Mouse (Mus musculus) neural tube, embryonic 11.5 days (tissue): ENCODE data around the gene Tgm2. TPM values are rescaled to one million over a fixed set of nuclear protein-coding genes. Genes with fewer than 3 reads are reported as not detected.
A peak's percentile ranks its signal among the peaks of the same experiment; 100 is the strongest.

Experiments used
- ATAC-seq: fragments of 200-750 bp; cut with Nextera tagmentation; 2 replicates; pipeline ENCODE4 v1.8.0; 2017; ENCODE audit warnings: moderate number of reproducible peaks, mild to moderate bottlenecking, moderate TSS enrichment, moderate library complexity; ENCODE audit not compliant: insufficient read depth, low FRiP score, low TSS enrichment
- DNase-seq: peaks from one replicate; pipeline ENCODE4 v3.0.0-alpha.2; 2015; ENCODE audit warnings: low spot score
- H3K27ac ChIP-seq: fragments of 300-500 bp; sonication (generic); 2 replicates; pipeline ENCODE4 v1.5.1; 2014; ENCODE audit warnings: low read depth, mild to moderate bottlenecking, low read length
- H3K27me3 ChIP-seq: fragments of 300-500 bp; sonication (generic); 2 replicates; pipeline ENCODE4 v1.6.1; 2014; ENCODE audit warnings: mild to moderate bottlenecking, low read length, mixed read lengths; ENCODE audit not compliant: control insufficient read depth, insufficient read depth
- H3K36me3 ChIP-seq: fragments of 300-500 bp; sonication (generic); 2 replicates; pipeline ENCODE4 v1.6.1; 2014; ENCODE audit warnings: mild to moderate bottlenecking, low read length, moderate library complexity, mixed read lengths; ENCODE audit not compliant: control insufficient read depth, insufficient read depth
- H3K4me1 ChIP-seq: fragments of 300-500 bp; sonication (generic); 2 replicates; pipeline ENCODE4 v1.6.1; 2014; ENCODE audit warnings: low read length, mixed read lengths; ENCODE audit not compliant: control insufficient read depth, insufficient read depth
- H3K4me2 ChIP-seq: fragments of 300-500 bp; sonication (generic); 2 replicates; pipeline ENCODE4 v1.6.1; 2014; ENCODE audit warnings: low read depth, mild to moderate bottlenecking, moderate library complexity
- H3K4me3 ChIP-seq: fragments of 300-500 bp; sonication (generic); 2 replicates; pipeline ENCODE4 v1.5.1; 2014; ENCODE audit warnings: low read depth, low read length
- H3K9ac ChIP-seq: fragments of 300-500 bp; sonication (generic); 2 replicates; pipeline ENCODE4 v1.6.1; 2014; ENCODE audit warnings: mild to moderate bottlenecking, low read length
- H3K9me3 ChIP-seq: fragments of 300-500 bp; sonication (generic); 2 replicates; pipeline ENCODE4 v1.6.1; 2016; ENCODE audit warnings: low read length; ENCODE audit not compliant: control insufficient read depth
- WGBS: fragments of 180-500 bp; shearing (Covaris S2); extraction: QIAGEN DNeasy Blood & Tissue Kit; methylation state at CpG from one replicate; pipeline ENCODE4 v1.1.7; 2014; 5-methylcytosine and 5-hydroxymethylcytosine counted together
- polyA plus RNA-seq: library from polyadenylated mRNA; unstranded; fragments of >200 nt; fragmentation: Nextera tagmentation; extraction: Ambion mirVana; gene quantifications from 2 replicates; pipeline ENCODE4 v1.2.1, GENCODE M21; 2014

The Tgm2 gene
- polyA plus RNA-seq = 4.5 and 5.3 TPM in 2 replicates

DNA sequence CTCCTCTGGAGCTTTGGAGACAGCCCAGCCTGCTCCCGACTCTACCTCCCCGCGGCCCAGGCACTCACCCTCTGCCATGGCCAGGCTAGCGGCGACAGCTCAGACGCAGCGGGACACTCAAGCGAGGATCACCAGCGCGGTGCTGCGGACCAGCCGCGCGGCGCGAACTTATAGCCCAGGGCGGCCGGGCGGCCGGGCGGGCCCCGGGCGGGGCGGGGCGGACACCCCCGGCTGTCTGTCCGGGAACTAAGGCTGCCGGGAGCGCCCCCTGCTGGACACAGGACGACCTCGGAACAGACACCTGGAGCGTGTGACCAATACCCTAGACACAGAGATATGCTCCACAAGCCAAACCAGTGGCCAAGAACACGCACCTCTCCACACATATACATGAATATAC is at the start of gene Tgm2:
TSS of gene Tgm2 (minus strand) at position 214 of the 400 bp plus-strand sequence.
- peak; percentile 48; the same call in 1 of the 2 replicates for ATAC-seq
- H3K4me1 ChIP-seq = peaks cover 8% of the 10 kb centered on the region; the same call in 1 of the 2 replicates
- WGBS = under 1% methylated on average over 31 of the region's 33 CpGs

DNA sequence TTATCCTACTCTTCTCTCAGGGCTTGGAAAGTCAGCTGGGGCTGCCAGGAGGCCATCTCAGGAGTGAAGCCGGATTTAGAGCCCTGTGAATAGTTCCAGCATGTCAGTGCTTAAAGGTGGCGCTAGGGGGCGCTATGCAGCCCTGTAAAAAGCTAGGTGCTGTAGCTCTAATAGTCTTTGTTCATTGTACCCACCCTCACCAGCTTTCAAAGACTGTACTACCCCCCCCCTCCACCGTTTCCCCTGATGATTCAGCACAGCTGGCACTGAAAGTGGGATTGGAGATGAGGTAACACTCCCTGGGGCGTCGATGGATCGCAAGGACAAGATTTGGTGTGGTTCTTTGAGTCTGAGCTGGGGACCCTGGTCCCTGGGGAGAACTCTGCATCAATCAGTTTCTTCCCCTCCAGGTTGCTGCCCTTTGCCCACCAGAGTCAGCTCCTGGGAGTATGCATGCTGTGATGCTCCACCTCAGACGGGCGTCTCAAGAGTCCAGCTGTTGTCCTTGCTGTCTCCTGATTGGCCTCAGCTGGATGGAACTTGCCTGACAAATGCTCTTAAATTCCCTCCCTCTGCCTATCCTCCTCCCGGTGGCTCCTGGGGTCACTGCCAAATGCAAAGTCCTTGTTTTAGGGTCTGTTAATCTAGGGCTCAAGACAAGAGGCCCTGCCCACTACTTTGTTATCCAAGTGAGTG is 48.9 kb upstream of the Tgm2 start:
- H3K36me3 ChIP-seq = no peaks in the 10 kb centered on the region
- DNase-seq = peak; percentile 77
- H3K4me1 ChIP-seq = peaks cover 12% of the 10 kb centered on the region
- 13% methylated on average over 10 of the region's 10 CpGs for WGBS
- H3K27me3 ChIP-seq = no peaks in the 10 kb centered on the region
- H3K9ac ChIP-seq = peak overlapping the region; percentile 6
- H3K4me3 ChIP-seq = no peak overlapping the region
- H3K27ac ChIP-seq = 0 out of 2 replicates have a peak overlapping the region, but pooled peaks have one; percentile 34
- no peak for ATAC-seq
- no peak overlapping the region for H3K4me2 ChIP-seq
- H3K9me3 ChIP-seq = no peaks in the 10 kb centered on the region

More for the DNA sequence above, at the start of gene Tgm2:
- peak within 1 kb of the TSS; percentile 27; the same call in 1 of the 2 replicates for H3K4me3 ChIP-seq
- H3K9me3 ChIP-seq = no peaks in the 10 kb centered on the region
- peak within 1 kb of the TSS; percentile 47 for H3K4me2 ChIP-seq
- H3K27me3 ChIP-seq = peaks cover 6% of the 10 kb centered on the region; the same call in 1 of the 2 replicates
- no peak within 1 kb of the TSS for H3K27ac ChIP-seq
- DNase-seq = peak; percentile 80
- no peaks in the 10 kb centered on the region for H3K36me3 ChIP-seq
- H3K9ac ChIP-seq = peak within 1 kb of the TSS; percentile 45

DNA sequence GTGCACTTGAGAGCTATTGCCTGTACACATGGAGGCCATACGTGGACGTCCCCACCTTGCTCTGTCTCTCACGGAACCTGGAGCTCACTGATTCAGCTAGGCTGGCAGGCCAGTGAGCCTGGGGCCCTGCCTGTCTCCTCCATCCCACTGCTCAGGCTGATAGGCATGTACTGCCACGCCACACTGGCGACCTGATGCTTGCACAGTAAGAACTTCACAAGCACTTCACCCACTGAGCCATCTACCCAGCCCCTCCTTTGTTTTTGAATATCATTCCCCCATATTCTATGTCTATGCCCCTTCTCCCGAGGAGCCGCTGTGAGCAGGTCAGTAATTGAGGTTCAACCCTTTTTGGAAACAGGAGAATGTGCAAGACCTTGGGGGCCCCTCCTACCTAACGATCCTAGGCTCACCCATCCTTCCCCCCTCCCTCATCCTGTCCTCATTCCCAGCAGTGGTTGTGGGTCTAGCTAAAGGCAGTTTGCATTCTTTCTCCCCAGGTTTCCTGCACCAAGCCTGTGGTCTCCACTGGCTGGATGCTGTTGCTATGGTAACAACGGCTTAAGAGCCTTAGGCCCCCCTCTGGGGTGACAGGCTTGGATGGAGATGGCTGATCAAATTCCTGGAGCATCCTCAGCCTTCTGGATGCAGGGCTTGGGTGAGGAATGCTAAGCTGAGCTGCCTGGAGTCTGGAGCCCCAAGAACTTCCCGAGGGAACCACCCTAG is 47.5 kb upstream of the Tgm2 start:
- no peaks in the 10 kb centered on the region for H3K9me3 ChIP-seq
- no peak overlapping the region for H3K27ac ChIP-seq
- peaks cover 12% of the 10 kb centered on the region for H3K4me1 ChIP-seq
- H3K36me3 ChIP-seq = no peaks in the 10 kb centered on the region
- H3K4me2 ChIP-seq = no peak overlapping the region
- 43% methylated on average over 10 of the region's 10 CpGs for WGBS
- peak overlapping the region; percentile 2; the same call in 1 of the 2 replicates for H3K9ac ChIP-seq
- DNase-seq (peak; percentile 44), ATAC-seq (no peak)
- no peaks in the 10 kb centered on the region for H3K27me3 ChIP-seq
- no peak overlapping the region for H3K4me3 ChIP-seq

DNA sequence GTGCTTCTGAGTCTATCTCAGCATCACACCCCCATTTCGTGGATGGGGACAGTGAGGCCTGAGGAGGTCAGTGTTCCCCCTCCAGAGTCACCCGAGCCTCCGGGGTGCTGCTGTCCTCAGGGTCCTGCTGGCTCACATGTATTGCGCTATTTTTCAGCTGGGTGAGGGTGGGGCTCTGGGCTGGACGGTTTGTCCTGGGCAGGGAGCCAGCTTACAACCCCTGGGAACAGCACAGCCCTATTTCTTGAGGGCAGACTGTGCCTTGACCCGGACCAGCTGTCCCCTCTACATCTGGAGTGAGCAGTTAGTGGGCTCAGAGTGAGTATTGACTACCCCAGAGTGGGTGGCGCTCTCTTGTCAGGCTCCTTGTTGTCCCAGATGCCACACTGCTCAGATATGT is 44.9 kb upstream of the Tgm2 start:
- Histone ChIP-seq H3K36me3 (no peaks in the 10 kb centered on the region), H3K27ac (no peak overlapping the region), H3K9me3 (no peaks in the 10 kb centered on the region), H3K4me3 (no peak overlapping the region), H3K4me2 (no peak overlapping the region), H3K4me1 (peaks cover 12% of the 10 kb centered on the region), H3K9ac (no peak overlapping the region), H3K27me3 (no peaks in the 10 kb centered on the region)
- ATAC-seq (no peak), DNase-seq (no peak)
- WGBS = 75% methylated on average over 7 of the region's 7 CpGs

DNA sequence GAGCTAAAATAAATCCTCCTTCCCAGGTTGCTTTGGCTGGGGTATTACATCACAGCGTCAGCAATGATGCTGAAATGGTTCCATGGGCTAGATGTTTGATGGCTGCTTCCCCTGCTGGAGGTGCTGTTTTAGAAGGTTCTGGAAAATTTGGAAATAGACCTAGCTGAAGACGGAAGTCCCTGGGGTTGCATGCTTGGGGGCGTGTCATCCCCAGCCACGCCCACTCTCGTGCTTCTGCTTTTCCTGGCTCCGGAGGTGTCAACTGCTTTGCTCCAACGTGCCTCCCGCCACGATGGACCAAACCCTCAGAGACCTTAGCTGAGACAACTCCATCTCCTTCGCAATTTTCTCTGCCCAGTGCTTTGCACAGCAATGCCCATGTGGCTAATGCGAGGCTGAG is 43.2 kb upstream of the Tgm2 start:
- Histone ChIP-seq H3K9me3 (no peaks in the 10 kb centered on the region), H3K36me3 (no peaks in the 10 kb centered on the region), H3K4me3 (no peak overlapping the region), H3K27me3 (no peaks in the 10 kb centered on the region), H3K4me1 (peaks cover 10% of the 10 kb centered on the region), H3K27ac (no peak overlapping the region), H3K9ac (no peak overlapping the region), H3K4me2 (no peak overlapping the region)
- ATAC-seq (no peak), DNase-seq (no peak)
- 69% methylated on average over 11 of the region's 11 CpGs for WGBS

DNA sequence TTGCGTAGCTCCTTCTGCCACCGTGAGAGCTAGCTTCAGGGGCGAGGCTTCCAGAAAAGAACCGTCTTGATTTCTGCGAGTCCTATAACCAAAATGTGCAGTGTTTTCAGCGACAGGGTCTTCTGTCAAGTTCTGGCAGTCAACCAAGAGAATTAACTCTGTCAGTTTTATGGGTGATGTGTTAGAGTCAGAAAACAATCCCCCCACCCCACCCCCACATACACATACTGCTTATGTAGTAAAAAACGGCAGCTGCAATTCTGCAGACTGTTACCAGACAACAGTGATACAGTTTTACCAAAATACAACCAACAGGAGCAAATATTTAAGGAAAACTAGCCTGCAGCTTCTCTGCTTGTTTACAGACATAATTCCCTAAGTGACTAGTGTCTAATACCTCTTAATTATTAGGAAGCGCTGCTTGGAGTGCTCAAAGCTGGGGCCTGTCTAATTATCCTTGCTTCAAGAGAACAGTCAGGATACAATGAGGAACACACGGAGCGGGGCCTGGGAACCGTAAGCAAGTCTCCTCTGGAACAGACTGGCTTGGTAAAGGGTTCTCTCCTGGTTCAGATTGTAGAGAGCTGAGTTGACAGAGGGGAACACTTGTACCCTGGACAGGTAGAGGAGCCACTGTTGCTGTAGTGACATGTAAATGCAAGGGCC is 40.1 kb upstream of the Tgm2 start:
- Histone ChIP-seq H3K9me3 (no peaks in the 10 kb centered on the region), H3K4me3 (no peak overlapping the region), H3K4me2 (no peak overlapping the region), H3K27ac (no peak overlapping the region), H3K4me1 (0 out of 2 replicates have a peak, but pooled peaks cover 2% of the 10 kb centered on the region), H3K9ac (no peak overlapping the region), H3K36me3 (no peaks in the 10 kb centered on the region), H3K27me3 (no peaks in the 10 kb centered on the region)
- WGBS = 82% methylated on average over 11 of the region's 11 CpGs
- DNase-seq (no peak), ATAC-seq (no peak)

DNA sequence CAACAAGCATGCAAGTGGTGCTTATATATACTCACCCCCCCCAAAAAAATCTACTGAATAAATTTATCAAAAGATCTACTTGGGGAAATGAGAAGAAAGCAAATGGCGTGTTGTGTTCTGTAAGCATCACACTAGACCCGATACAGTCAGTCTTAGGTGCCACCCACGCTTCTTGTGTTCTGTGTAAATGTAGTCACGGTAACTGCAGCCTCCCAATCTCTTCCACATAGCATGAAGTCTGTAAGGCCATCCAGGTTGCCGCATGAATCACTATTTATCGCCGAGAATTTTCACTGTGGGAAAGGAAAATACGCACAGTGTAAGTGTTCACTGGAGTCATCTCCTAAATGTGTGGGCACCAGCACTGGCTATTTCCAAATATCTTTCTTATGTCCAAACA is 37.0 kb upstream of the Tgm2 start:
- Histone ChIP-seq H3K36me3 (no peaks in the 10 kb centered on the region), H3K4me3 (no peak overlapping the region), H3K4me1 (0 out of 2 replicates have a peak, but pooled peaks cover 5% of the 10 kb centered on the region), H3K27ac (no peak overlapping the region), H3K9me3 (no peaks in the 10 kb centered on the region), H3K9ac (no peak overlapping the region), H3K27me3 (no peaks in the 10 kb centered on the region), H3K4me2 (no peak overlapping the region)
- 90% methylated on average over 8 of the region's 8 CpGs for WGBS
- DNase-seq (no peak), ATAC-seq (no peak)

DNA sequence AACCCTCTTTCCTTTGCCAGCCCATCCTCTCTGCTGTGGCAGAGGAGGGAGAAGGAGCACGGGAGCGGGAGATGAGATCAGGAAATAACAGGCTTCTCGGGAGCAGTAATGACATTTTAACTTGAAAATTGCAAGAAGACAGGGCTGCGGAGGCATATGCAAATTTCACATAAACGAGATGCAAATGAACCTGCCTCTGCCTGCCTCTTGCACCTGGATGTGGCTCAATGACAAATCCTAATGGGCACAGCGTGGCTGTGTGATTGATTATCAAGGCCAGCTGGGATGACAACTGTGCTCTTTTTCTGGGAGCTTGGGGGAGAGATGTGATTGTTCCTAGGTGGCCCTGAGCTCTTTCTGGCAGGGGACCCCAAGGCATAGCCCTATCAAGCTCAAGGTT is 35.7 kb upstream of the Tgm2 start:
- no peaks in the 10 kb centered on the region for H3K36me3 ChIP-seq
- no peak for DNase-seq
- no peaks in the 10 kb centered on the region for H3K27me3 ChIP-seq
- no peak for ATAC-seq
- no peaks in the 10 kb centered on the region for H3K9me3 ChIP-seq
- 48% methylated on average over 6 of the region's 6 CpGs for WGBS
- no peak overlapping the region for H3K9ac ChIP-seq
- no peak overlapping the region for H3K4me3 ChIP-seq
- no peak overlapping the region for H3K27ac ChIP-seq
- H3K4me1 ChIP-seq = peaks cover 5% of the 10 kb centered on the region; the same call in 1 of the 2 replicates
- no peak overlapping the region for H3K4me2 ChIP-seq
